Mouse (Mus musculus): ENCODE data around the gene Fgf12. TPM values are rescaled to one million over a fixed set of nuclear protein-coding genes. Genes with fewer than 3 reads are reported as not detected.

Fgf12 gene
- total RNA-seq, 2 experiments from 2014 or later: 135 to 154 TPM

DNA sequence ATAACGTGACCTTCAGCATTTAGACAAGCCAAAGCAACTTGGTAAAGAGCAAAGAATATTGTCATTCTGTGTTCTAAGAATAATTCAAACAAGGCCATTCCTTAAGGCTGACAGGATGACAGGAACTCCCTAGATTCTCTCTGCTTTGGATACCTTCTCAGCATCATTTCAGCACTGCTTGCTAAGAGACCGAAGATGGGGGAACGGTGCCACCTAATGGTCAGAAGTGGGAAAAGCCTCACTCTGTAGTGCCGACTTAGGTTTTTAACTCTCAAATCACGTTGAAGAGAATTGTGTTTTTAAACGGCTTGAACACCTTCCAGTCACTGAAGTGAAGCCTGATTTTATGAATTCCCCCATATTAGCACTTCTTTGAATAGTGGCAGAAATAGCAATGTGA is 262.4 kb downstream of the Fgf12 start:
- peak; percentile 65 to 85 for DNase-seq (ENCODE audit: extremely low spot score in 1 of 2, low spot score in 1 of 2)

DNA sequence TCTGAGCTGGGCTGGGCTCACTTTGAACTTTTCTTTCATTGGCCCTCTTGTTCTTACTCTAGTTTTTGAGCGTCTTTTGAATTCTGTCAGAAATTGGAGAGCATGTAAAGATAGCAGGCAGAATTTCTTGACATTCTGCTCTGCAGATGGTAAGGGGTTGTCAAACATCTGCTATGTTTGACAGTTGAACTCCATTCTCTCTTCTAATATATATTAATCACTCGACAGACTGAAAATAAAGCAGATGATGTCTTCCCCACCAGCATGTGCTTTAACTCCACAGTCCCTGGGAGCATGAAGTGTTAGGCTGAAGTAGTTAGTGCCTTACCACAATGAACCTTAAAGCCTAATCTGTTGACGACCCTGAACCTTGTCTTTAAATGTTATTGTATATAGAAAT is 267.9 kb downstream of the Fgf12 start:
- no peak for DNase-seq (ENCODE audit: extremely low spot score in 1 of 2, low spot score in 1 of 2)

- DNase-seq (ENCODE audit: extremely low spot score in 1 of 2, low spot score in 1 of 2): no peak
These were observed 273.8 kb downstream of the Fgf12 start for GRCm38 (mm10) chr16:28479022-28479421.

- no peak for DNase-seq (ENCODE audit: extremely low spot score in 1 of 2, low spot score in 1 of 2)
These were observed 276.2 kb downstream of the Fgf12 start for GRCm38 (mm10) chr16:28476651-28477050.

- DNase-seq (ENCODE audit: extremely low spot score in 1 of 2, low spot score in 1 of 2): no peak
These were observed 277.3 kb downstream of the Fgf12 start for GRCm38 (mm10) chr16:28475553-28475952.

DNA sequence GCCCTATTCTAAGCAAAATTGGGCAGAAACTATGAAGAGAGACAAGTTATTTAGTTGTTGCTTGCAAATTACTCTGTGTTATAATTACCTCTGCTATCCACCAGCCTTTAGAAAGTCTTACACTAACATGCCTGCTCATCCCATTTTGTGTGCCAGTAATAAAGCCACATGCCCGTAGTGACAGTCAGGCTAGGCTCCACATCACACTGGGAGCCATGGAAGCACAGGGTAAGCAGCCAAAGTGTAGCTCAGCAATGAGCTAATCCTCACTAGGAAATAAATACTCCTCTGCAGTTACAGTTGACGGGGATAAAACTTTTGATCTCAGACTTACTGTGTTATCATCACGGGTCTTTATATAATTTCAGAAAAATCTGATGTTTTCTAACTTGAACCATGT is 298.0 kb downstream of the Fgf12 start:
- no peak for DNase-seq (ENCODE audit: extremely low spot score in 1 of 2, low spot score in 1 of 2)

GRCm38 (mm10) chr16:28447114-28447455 is 305.8 kb downstream of the Fgf12 start:
- no peak for DNase-seq (ENCODE audit: extremely low spot score in 1 of 2, low spot score in 1 of 2)

GRCm38 (mm10) chr16:28446334-28447113 is 306.3 kb downstream of the Fgf12 start:
- DNase-seq (ENCODE audit: extremely low spot score in 1 of 2, low spot score in 1 of 2): peak; percentile 54 to 56

GRCm38 (mm10) chr16:28445800-28446333 is 307.0 kb downstream of the Fgf12 start:
- peak in 1 of 2 experiments; percentile 31 for DNase-seq (ENCODE audit: extremely low spot score in 1 of 2, low spot score in 1 of 2)

DNA sequence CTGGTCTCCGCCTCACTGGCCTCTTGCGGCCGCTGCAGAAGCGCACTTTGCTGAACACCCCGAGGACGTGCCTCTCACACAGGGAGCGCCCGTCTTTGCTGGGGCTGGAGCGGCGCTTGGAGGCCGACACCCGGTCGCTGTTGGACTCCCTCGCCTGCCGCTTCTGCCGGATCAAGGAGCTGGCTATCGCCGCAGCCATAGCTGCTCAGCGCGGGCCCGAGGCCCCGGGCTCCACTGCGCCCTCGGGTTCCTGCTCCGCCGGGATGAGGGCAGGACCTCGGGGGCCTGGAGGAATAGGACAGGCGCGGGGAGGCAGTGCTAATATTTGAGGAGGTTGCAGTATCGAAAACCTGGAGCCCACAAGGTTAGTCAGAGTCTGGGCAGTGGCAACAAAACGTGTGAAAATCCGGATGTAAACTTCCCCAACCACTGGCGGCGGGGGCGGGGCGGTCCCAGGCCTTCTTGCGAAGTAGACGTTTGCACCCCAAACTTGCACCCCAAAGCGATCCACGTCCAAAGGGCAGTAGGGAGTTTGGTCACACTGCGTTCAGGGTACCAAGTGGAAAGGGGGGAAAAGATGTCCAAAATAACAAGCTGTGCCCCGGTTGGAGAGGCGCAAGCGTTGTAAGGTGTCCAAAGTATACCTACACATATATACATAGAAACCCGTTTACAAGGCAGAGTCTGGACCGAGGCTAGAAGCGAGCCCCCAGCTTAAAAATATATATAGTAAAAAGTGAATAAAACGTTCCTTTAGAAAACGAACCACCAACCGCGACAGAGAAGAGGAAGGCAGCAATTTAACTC is 307.7 kb downstream of the Fgf12 start:
- peak in 1 of 2 experiments; percentile 15 for DNase-seq (ENCODE audit: extremely low spot score in 1 of 2, low spot score in 1 of 2)

GRCm38 (mm10) chr16:28421617-28422016 is 331.3 kb downstream of the Fgf12 start:
- no peak for DNase-seq (ENCODE audit: extremely low spot score in 1 of 2, low spot score in 1 of 2)

- DNase-seq (ENCODE audit: extremely low spot score in 1 of 2, low spot score in 1 of 2): no peak
These were observed 333.1 kb downstream of the Fgf12 start for GRCm38 (mm10) chr16:28419693-28420299.

- DNase-seq (ENCODE audit: extremely low spot score in 1 of 2, low spot score in 1 of 2): no peak
These were observed 341.6 kb downstream of the Fgf12 start for GRCm38 (mm10) chr16:28411210-28411817.

GRCm38 (mm10) chr16:28408294-28408693 is 344.6 kb downstream of the Fgf12 start:
- no peak for DNase-seq (ENCODE audit: extremely low spot score in 1 of 2, low spot score in 1 of 2)

- no peak for DNase-seq (ENCODE audit: extremely low spot score in 1 of 2, low spot score in 1 of 2)
These were observed 345.0 kb downstream of the Fgf12 start for GRCm38 (mm10) chr16:28407892-28408291.

DNA sequence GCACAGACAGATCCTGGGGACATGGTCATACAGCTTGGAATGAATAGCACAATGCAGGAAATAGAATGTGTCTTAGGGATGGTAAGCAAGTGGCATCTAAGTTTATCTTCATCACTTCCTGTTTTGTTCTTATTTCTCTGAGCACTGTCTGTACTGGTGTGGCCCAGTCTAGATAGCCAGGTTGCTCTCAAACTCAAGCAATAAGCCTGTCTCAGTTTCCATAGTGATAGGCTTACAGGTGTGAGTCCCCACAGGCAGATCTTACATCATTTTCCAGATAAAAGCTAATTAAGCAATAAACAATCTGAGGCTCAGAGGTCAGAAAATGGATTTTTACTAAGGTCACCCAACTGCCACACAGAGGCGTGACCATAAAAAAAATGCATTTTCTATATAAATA is 348.7 kb downstream of the Fgf12 start:
- no peak for DNase-seq (ENCODE audit: extremely low spot score in 1 of 2, low spot score in 1 of 2)

- no peak for DNase-seq (ENCODE audit: extremely low spot score in 1 of 2, low spot score in 1 of 2)
These were observed 350.2 kb downstream of the Fgf12 start for GRCm38 (mm10) chr16:28402701-28403100.

- DNase-seq (ENCODE audit: extremely low spot score in 1 of 2, low spot score in 1 of 2): no peak
These were observed 361.6 kb downstream of the Fgf12 start for GRCm38 (mm10) chr16:28391283-28391682.

DNA sequence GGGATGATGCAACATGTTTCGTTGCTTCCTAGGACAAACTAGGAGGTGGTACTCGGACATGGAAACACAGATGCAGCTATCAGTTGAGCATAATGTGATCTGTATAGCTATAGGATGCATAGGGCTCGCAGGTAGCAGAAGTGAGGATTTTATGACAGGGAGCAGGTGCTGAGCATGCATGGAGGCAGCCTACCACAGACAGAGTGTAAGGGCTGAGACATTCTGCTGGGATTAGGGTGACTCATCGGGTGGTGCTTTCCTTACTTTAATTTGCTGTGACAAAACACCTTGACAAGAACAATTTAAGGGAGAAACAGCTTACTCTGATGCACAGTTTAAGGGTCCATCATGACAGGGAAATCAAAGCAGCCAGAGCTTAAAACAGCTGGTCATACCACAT is 363.8 kb downstream of the Fgf12 start:
- DNase-seq (ENCODE audit: extremely low spot score in 1 of 2, low spot score in 1 of 2): no peak

DNA sequence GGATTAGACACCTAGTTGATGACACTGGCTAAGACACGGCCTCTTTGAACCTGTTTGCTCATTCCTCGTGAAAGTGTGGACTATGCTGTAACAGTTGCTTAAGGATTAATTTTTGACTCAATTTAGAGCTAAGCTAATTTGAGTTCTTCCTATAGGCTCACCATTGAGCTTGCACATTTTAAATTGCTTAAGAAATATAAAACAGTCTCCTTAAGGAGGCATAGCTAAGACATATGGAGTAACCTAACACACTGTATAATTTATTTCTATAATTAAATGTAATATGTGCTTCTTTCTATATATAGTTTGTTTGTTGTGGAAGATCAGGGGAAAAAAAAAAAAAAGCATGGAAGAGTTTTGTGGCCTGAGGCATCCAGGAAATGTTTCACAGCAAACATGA is 378.1 kb downstream of the Fgf12 start:
- no peak for DNase-seq (ENCODE audit: extremely low spot score in 1 of 2, low spot score in 1 of 2)

DNA sequence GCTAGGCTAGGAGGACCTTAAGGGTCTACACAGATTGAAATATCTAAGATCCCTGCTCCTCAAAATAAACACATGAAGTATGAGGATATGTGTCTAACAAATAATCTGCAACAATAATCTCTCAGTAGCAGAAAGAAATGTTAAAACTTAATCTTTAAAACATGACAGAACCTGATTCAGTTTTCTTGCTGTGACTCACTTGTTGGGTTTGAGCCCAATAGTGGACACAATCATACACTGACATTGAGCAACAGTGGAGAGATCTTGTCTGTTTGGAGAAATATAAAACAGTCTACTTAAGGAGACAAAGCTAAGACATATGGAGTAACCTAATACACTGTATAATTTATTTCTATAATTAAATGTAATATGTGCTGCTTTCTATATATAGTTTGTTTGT is 379.6 kb downstream of the Fgf12 start:
- DNase-seq (ENCODE audit: extremely low spot score in 1 of 2, low spot score in 1 of 2): no peak
